Mouse (Mus musculus) spleen, adult 2 months (tissue): ENCODE results near the gene Mfsd12.

Source experiments
- CTCF ChIP-seq: fragments of 200-500 bp; IDR thresholded peaks from 2 replicates; pipeline ENCODE4 v1.5.1; 2011; ENCODE audit warnings: mild to moderate bottlenecking, inconsistent platforms; ENCODE audit not compliant: insufficient read depth, insufficient read length, insufficient replicate concordance; ENCODE audit errors: extremely low read depth
- POLR2A ChIP-seq: fragments of 200-500 bp; IDR thresholded peaks from 2 replicates; pipeline ENCODE4 v1.6.1; 2011; ENCODE audit warnings: low read depth, low read length, inconsistent platforms

- no peak for TF ChIP-seq CTCF
- TF ChIP-seq POLR2A: no peak
These were observed 21.9 kb downstream of the Mfsd12 start for GRCm38 (mm10) chr10:81379183-81379553.
